Mouse (Mus musculus) liver, embryonic 14.5 days (tissue): ENCODE results near the gene Kdm1a. TPM values are rescaled to one million over a fixed set of nuclear protein-coding genes. Genes with fewer than 3 reads are reported as not detected.

Experiments used
- ATAC-seq: fragments of 200-750 bp; cut with Nextera tagmentation; 2 replicates; pipeline ENCODE4 v1.8.0; 2017; ENCODE audit warnings: moderate number of reproducible peaks, mild to moderate bottlenecking, moderate library complexity; ENCODE audit not compliant: insufficient read depth
- DNase-seq, 3 experiments: peaks; one replicate each; pipeline ENCODE4 v3.0.0-alpha.2; 2012 to 2013; ENCODE audit warnings: low read depth in 3 of 3, low spot score in 3 of 3
- H3K27ac ChIP-seq: fragments of 300-500 bp; sonication (generic); 2 replicates; pipeline ENCODE4 v1.5.1; 2014; ENCODE audit warnings: moderate library complexity, mild to moderate bottlenecking, control low read depth, inconsistent platforms
- H3K27me3 ChIP-seq: fragments of 300-500 bp; sonication (generic); 2 replicates; pipeline ENCODE4 v1.6.1; 2014; ENCODE audit warnings: mild to moderate bottlenecking, low read length, moderate library complexity; ENCODE audit not compliant: control insufficient read depth, insufficient read depth
- H3K36me3 ChIP-seq: fragments of 300-500 bp; sonication (generic); replicated peaks from 2 replicates; pipeline ENCODE4 v1.6.1; 2014; ENCODE audit warnings: low read depth; ENCODE audit not compliant: control insufficient read depth, insufficient read depth
- H3K4me1 ChIP-seq, 2 experiments: fragments of 200-500 bp in 1 of 2; fragments of 300-500 bp in 1 of 2; sonication (generic) in 1 of 2; replicated peaks; 2 replicates each; pipeline ENCODE4 v1.6.1; 2012 to 2014; ENCODE audit warnings: antibody characterized with exemption in 1 of 2, inconsistent platforms in 1 of 2, low read length in 1 of 2; ENCODE audit not compliant: control insufficient read depth in 2 of 2, insufficient read depth in 2 of 2
- H3K4me2 ChIP-seq: fragments of 300-500 bp; sonication (generic); 2 replicates; pipeline ENCODE4 v1.6.1; 2014; ENCODE audit warnings: low read depth, mild to moderate bottlenecking, control low read depth, moderate library complexity
- H3K4me3 ChIP-seq, 2 experiments: fragments of 200-500 bp in 1 of 2; fragments of 300-500 bp in 1 of 2; sonication (generic) in 1 of 2; 2 replicates each; pipeline ENCODE4 v1.5.1; 2012 to 2014; ENCODE audit warnings: low read depth in 2 of 2, low read length in 2 of 2, mild to moderate bottlenecking in 2 of 2, control low read depth in 1 of 2, inconsistent platforms in 1 of 2, moderate library complexity in 1 of 2; ENCODE audit not compliant: insufficient read depth in 1 of 2
- H3K9ac ChIP-seq: fragments of 300-500 bp; sonication (generic); replicated peaks from 2 replicates; pipeline ENCODE4 v1.6.1; 2014; ENCODE audit warnings: mild to moderate bottlenecking, control low read depth, moderate library complexity
- H3K9me3 ChIP-seq: fragments of 300-500 bp; sonication (generic); 2 replicates; pipeline ENCODE4 v1.6.1; 2016; ENCODE audit warnings: low read length, mixed read lengths; ENCODE audit not compliant: control insufficient read depth
- CTCF ChIP-seq: IDR thresholded peaks from 2 replicates; pipeline ENCODE4 v1.5.1; 2016; ENCODE audit warnings: antibody characterized with exemption, low read depth, control low read depth
- EP300 ChIP-seq: IDR thresholded peaks from 2 replicates; pipeline ENCODE4 v1.6.1; 2016; ENCODE audit warnings: antibody characterized with exemption, low read depth
- WGBS: fragments of 180-500 bp; shearing (Covaris S2); extraction: QIAGEN DNeasy Blood & Tissue Kit; methylation state at CpG from one replicate; pipeline ENCODE4 v1.1.7; 2014; ENCODE audit not compliant: insufficient replicate concordance; 5-methylcytosine and 5-hydroxymethylcytosine counted together
- polyA plus RNA-seq, 2 experiments: library from polyadenylated mRNA; depleted of rRNA in 1 of 2; stranded (reverse) in 1 of 2; unstranded in 1 of 2; fragments of >200 nt; fragmentation: Nextera tagmentation in 1 of 2; extraction: Ambion mirVana in 1 of 2; gene quantifications; 2 replicates each; pipeline versions ENCODE4 v1.2.1 to v1.2.3; 2012 to 2014

Kdm1a gene
- polyA plus RNA-seq, 2 experiments = 12.0 to 17.8 TPM

DNA sequence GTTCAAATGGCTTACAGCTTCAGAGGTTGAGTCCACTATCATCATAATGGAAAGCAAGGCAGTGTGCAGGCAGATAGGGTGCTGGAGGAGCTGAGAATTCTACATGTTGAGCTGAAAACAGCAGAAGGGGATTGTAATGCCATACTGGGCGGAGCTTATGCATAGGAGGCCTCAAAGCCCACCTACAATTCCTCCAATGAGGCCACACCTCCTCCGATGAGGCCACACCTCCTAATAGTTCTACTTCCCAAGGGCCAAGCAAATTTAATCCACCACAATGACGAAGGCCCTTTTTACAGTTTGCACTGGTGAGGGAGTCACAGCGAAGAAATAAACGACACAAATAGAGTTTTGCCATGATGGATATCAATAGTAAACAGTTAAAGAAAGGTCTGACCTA is 34.0 kb upstream of the Kdm1a start:
- Histone ChIP-seq H3K27ac (no peak overlapping the region), H3K4me3 (no peak overlapping the region), H3K9ac (no peak overlapping the region), H3K9me3 (no peaks in the 10 kb centered on the region), H3K36me3 (no peaks in the 10 kb centered on the region), H3K4me1 (no peaks in the 10 kb centered on the region), H3K27me3 (peaks cover 18% of the 10 kb centered on the region), H3K4me2 (no peak overlapping the region)
- DNase-seq (no peak), ATAC-seq (no peak)
- 51% methylated on average over 5 of the region's 5 CpGs for WGBS
- TF ChIP-seq EP300 = no peak
- no peak for TF ChIP-seq CTCF

DNA sequence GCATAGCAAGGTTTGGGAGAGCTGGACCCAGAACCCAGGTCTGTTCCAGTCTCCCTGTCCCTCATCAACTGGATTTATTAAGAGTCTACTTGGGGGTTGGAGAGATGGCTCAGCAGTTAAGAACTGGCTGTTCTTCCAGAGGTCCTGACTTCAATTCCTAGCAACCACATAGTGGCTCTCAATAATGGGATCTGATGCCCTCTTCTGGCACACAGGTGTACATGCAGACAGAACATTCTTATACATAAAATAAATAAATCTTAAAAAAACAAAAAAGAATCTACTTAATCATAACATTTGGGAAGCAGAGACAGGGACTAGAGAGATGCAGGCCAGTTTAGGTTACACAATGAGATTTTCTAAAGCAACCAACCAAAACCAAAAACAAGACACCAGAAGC is 33.5 kb upstream of the Kdm1a start:
- no peak for DNase-seq
- TF ChIP-seq EP300 (no peak), CTCF (peak; percentile 24; the same call in 1 of the 2 replicates)

DNA sequence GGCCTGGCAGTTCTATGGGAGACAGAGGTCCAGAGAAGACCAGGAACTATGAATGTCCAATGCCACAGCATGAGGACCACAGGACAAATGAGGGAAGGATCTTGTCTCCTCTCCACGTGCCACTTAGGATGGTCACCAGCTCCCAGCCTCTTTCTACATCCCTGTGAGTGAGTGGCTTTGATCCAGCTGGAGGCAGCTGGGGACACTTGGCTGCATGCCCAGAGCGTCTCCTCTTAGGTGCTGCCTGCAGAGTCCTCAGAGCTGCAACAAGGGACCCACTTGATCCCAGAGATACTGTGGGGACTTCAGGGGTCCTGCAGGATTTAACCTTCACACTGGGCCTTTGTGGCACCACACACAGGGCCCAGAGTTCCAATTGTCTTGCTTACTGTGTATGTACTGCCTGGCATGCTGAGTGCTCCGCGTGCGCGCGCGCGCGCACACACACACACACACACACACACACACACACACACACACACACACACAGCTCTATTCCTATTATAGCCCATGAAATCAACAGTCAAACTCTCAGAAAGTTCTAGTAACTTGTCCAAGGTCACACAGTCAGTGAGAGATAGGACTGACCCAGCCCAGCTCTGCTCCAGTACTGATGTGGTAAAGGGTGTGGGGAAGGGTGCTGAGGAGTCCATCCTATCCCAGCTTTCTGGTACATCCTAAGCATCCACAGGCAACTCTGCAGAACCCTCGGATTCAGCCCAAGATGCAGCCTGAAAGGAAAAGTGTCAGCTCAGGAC is 28.9 kb upstream of the Kdm1a start:
- H3K4me1 ChIP-seq = no peaks in the 10 kb centered on the region
- H3K27ac ChIP-seq = no peak overlapping the region
- no peak overlapping the region for H3K9ac ChIP-seq
- no peak overlapping the region for H3K4me3 ChIP-seq
- ATAC-seq = no peak
- no peak for DNase-seq
- TF ChIP-seq EP300 (no peak), CTCF (no peak)
- 80% methylated on average over 11 of the region's 11 CpGs for WGBS
- no peaks in the 10 kb centered on the region for H3K27me3 ChIP-seq
- H3K4me2 ChIP-seq = no peak overlapping the region
- no peaks in the 10 kb centered on the region for H3K36me3 ChIP-seq
- H3K9me3 ChIP-seq = no peaks in the 10 kb centered on the region

More for the DNA sequence above, 33.5 kb upstream of the Kdm1a start:
- H3K9ac ChIP-seq = no peak overlapping the region
- no peak overlapping the region for H3K4me2 ChIP-seq
- H3K27me3 ChIP-seq = peaks cover 18% of the 10 kb centered on the region
- H3K4me3 ChIP-seq = no peak overlapping the region
- no peak for ATAC-seq
- no peak overlapping the region for H3K27ac ChIP-seq
- no peaks in the 10 kb centered on the region for H3K9me3 ChIP-seq
- H3K4me1 ChIP-seq = no peaks in the 10 kb centered on the region
- no peaks in the 10 kb centered on the region for H3K36me3 ChIP-seq

DNA sequence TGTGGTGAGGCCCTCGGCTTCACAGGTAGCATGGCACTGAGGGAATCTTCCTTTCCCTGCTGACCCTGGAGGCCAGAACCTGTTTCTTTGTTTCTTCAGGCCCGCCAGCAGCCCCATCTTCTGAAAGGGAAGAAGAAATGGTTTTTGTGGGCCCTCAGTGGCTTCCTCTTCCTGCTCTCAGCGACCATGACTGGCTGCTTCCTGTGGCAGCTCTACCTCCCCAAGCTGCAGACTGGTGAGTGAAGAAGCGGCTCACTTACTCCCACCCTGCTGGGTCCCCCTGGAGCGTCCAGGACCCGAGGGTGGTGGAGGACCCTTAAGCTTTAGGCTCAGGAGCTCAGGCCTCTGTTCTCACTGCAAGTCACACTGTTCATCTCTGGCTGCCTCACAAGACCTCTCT is 24.1 kb upstream of the Kdm1a start:
- Histone ChIP-seq H3K4me1 (no peaks in the 10 kb centered on the region), H3K4me2 (no peak overlapping the region), H3K27me3 (no peaks in the 10 kb centered on the region), H3K9ac (no peak overlapping the region), H3K36me3 (no peaks in the 10 kb centered on the region), H3K9me3 (no peaks in the 10 kb centered on the region), H3K4me3 (no peak overlapping the region), H3K27ac (no peak overlapping the region)
- ATAC-seq (no peak), DNase-seq (no peak)
- no peak for TF ChIP-seq EP300
- no peak for TF ChIP-seq CTCF
- WGBS = 32% methylated on average over 6 of the region's 6 CpGs

DNA sequence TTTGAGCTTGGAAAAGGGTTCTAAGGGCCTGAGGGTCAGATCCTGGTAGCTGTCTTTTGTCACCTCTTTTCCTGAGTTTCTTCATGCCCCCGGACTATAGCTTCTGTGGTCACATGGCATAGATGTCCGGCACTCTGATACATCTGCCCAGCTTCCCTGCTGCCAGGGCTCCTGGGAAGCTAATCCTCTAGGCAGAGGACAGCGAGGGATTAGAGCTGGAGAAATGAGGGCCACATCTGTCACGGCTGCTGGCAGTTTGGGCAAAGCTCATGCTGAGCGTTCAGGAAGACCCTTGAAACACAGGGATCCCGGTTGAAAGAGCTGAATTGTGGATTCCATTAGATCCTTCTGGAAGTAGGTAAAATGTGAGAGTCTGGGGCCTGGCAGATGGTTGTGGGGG is 19.9 kb upstream of the Kdm1a start, which contains the start of gene Lactbl1:
Gene Lactbl1 (plus strand): TSS at position 234 of the 400 bp plus-strand sequence.
- ATAC-seq (no peak), DNase-seq (no peak)
- no peak for TF ChIP-seq CTCF
- TF ChIP-seq EP300 = no peak
- Histone ChIP-seq H3K27me3 (no peaks in the 10 kb centered on the region), H3K4me1 (no peaks in the 10 kb centered on the region; a peak in 1 of 4 replicates), H3K9ac (no peak within 1 kb of the TSS), H3K36me3 (no peaks in the 10 kb centered on the region), H3K4me2 (no peak within 1 kb of the TSS), H3K9me3 (no peaks in the 10 kb centered on the region), H3K27ac (no peak within 1 kb of the TSS), H3K4me3 (no peak within 1 kb of the TSS)
- 49% methylated on average over 6 of the region's 6 CpGs for WGBS
